Mouse (Mus musculus) testis, adult 2 months (tissue): ENCODE measurements at regions not wholly inside any gene's neighbourhood (a gene's known extent, or its start where the extent isn't known, plus 50 kb on each side); places are given as distances from the start of the nearest gene placed in this dataset.

Experiments
- CTCF ChIP-seq: fragments of 200-500 bp; IDR thresholded peaks from 2 replicates; pipeline ENCODE4 v1.5.1; 2012; ENCODE audit warnings: low read depth, mild to moderate bottlenecking, inconsistent platforms, low read length, moderate library complexity; ENCODE audit not compliant: control insufficient read depth, insufficient read depth, insufficient replicate concordance
- POLR2A ChIP-seq: fragments of 200-500 bp; IDR thresholded peaks from 2 replicates; pipeline ENCODE4 v1.6.1; 2012; ENCODE audit warnings: low read depth, mild to moderate bottlenecking, inconsistent platforms, low read length, moderate library complexity; ENCODE audit not compliant: control insufficient read depth

- no peak for TF ChIP-seq POLR2A
- no peak for TF ChIP-seq CTCF
Observed at GRCm38 (mm10) chr17:4612136-4612535, 382.0 kb upstream of the Arid1b start.
